Mouse (Mus musculus) right cerebral cortex, postnatal 14 days (tissue): ENCODE results near the gene Igf2bp1.

ENCODE experiments used
- DNase-seq: peaks from one replicate; pipeline ENCODE4 v3.0.0; 2022

Gene Igf2bp1

DNA sequence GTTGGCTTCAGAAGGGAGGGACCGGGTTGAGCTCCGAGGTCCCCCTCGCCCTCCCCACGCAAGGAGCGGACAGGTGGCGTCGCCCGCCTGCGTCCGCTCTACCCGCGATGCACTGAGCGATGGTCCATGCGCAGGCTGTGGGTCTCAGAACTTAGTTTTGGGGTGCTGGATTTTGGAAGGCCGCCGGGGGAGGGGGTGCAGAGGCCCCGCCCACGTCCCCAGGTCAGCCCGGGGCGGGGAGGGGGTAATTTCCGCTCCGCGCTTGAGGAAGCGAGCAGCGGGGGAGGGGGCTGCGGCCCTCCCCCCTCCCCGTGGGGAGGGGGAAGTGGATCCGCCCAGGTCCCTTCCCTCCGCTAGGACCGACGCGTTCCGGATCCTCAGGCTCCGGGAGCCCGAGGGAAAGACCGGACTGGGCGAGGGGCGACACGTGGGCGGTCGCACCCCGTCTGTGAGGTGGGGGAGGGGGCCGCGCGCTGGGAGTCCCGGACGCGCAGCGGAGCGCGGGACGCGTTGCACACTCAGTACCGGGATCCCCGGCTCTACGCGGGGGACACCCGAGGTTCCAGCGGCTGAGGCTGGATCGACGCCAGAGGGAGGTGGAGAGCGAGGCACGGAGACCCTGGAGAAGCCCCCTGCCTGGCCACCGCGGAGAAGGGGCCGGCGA lies 1.2 kb upstream of the Igf2bp1 start:
- DNase-seq: no peak

- no peak for DNase-seq
Measured at GRCm38 (mm10) chr11:96006367-96006851, 669 bp upstream of the Igf2bp1 start.

DNA sequence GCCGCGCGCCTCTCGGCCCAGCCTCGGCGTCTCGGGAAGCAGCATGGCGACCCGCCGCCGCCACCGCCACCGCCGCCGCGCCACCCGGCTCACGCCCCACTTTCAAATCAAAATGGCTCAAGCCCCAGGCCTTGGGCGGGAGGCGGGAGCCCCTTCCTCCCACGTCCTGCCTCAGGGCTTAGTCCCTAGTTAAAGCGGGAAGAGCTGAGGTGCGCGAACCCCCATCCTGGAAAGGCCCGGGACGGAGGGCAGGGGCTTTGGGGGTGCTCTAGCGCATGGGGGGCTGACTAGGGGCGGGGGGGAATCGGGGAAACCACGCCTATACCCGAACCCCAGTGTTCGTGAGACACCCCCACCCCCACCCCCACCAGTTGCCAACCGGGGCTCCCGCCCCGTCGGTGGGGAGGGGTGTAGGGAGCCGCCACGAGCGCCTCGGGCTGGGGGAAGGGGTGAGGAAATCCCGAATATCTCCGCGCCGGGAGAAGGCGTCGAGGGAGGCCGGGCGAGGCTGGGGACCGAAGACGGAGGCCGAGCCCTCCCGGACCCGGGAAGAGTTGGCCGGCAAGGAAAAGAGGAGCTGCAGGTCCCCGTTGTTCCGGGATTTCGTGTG lies 842 bp downstream of the Igf2bp1 start:
- no peak for DNase-seq

DNA sequence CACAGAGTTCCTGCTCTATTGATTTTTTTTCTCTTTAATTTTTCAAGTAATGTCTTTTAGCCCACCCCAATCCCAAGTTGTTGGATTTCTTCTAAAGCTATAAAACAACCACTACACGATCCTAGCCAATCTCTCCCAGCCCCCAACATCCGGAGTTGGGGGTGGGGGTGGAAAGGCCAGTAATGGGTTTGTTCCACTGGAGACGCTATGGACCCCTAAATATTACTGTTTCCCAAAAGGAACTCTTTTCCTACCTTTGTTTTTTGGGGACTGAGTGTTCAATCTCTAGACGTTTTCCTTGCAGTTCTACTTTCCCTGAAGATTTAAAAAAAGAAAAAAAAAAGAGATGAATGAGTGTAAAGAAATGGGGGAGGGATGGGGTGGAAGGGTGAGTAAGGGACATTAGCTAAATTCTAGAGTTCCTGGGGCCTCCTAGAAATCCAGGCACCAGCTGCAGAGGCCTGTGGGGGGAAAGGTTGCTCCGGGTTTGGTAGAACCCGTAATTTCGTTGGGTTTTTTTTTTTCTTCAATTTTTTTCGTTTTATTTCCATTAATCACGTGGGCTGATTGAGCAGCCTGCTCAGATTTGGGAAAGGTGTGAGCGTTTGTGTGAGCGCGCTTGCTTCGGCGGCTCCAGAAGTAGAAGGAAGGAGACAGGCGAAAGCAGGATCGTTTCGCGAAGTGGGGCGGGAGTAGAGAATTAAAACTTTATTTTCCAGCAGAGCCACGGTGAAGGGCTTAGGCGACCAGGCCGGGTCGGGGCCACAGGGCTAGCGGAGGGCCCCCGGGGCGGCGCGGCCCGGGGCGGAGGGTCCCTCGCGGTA lies 1.6 kb downstream of the Igf2bp1 start:
- DNase-seq: no peak

GRCm38 (mm10) chr11:96003100-96003900 lies 2.4 kb downstream of the Igf2bp1 start:
- no peak for DNase-seq

GRCm38 (mm10) chr11:95994151-95994550 lies 11.6 kb downstream of the Igf2bp1 start:
- no peak for DNase-seq

DNA sequence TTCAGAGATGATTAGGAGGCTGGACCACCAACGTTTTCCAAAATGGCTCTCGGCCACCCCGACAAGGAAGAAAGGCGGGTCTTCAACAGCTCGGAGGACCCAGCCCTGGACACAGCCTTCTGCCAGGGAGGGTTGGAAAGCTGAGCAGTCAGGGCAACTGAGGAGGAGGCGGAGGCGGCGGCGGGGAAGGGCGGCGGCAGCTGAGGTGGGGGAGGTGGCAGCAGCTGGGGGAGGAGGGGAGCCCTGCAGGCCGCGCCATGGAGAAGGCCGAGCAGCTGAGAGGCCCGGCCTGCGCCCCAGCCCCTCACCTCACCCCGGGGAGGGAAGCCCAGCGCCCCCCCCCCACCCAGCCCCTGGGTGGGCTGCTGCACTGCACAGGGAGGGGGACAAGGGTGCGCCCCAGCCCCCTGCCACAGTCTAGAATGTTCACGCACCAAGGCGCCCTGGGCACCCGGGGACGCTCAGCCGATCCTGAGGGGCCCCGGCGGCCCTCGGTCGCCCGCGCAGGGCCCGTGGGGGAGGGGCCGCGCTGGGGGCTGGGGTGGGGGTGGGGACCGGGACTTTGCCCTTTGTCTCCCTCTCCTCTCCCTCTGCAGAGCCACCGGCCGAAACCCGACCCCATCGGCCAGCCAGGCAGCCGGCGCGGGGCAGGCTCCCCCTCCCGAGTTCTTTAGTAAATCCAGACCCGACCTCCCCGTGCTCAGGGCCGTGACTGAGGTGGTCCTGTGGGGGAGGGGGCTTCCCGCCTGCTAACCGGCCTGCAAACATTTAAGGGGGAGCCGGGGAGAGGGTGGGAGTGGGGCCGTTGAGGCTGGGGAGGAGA lies 14.6 kb downstream of the Igf2bp1 start:
- peak; percentile 31 for DNase-seq

DNA sequence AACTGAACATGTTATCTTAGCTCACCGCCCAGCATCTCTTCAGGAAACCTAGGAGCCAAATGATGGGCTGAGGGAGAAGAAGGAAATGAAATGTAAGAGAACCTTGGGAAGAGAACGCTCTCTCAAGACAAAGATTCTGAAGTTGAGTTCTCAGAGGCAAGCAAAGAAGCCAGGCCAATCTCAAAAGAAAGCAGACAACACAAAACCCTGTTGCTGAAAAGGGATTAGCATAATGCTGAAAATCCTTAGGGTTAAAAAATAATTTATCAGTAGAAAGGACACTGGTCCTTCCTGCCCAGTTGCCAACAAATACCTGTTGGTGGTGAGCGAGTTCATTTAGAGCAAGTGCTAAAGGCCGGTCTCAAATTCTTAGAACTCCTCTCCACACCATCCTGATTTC lies 15.3 kb downstream of the Igf2bp1 start:
- no peak for DNase-seq

DNA sequence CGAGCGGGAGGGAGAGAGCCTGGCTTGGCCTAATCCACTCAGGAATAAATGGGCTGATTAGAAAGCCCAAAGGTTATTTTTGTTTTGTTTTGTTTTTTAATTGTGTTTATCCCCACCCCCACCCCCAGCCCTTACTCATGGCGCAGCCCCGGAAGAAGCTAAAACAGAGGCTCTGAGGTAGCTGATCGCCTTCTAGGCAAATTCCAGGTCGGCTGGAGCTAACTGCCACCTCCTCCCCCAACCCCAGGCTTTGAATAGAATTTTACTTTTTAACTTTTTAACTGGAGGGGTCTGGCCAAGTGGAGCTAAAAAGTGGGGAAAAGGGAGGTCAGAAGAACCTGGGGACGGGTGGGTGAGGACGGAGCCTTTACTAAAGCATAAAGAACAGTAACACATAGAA lies 15.9 kb downstream of the Igf2bp1 start:
- no peak for DNase-seq

- DNase-seq: peak; percentile 41
Measured at GRCm38 (mm10) chr11:95988533-95988932, 17.2 kb downstream of the Igf2bp1 start.

GRCm38 (mm10) chr11:95987854-95988447 lies 17.8 kb downstream of the Igf2bp1 start:
- no peak for DNase-seq

GRCm38 (mm10) chr11:95982475-95982874 lies 23.3 kb downstream of the Igf2bp1 start:
- DNase-seq: no peak

DNA sequence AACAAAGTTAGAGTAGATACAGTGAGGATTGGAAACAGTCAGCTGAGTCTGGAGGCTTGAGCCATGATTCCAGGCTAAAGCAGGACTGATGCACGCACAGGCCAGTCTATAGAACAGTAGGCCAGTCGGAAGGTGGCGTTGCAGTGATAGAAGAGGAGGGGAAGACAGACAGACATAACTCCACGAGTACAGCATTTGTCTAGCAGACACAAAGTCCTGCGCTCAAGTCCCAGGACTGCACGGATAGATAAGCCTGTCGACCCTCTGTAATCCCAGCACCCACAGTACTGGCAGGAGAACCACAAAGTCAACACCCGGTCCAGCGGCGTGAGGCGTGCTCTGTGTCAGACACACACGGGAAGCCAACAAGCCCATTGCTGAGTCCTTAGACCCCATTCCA lies 23.9 kb downstream of the Igf2bp1 start:
- DNase-seq: no peak

GRCm38 (mm10) chr11:95980762-95981418 lies 24.9 kb downstream of the Igf2bp1 start:
- peak; percentile 29 for DNase-seq

- DNase-seq: no peak
Measured at GRCm38 (mm10) chr11:95978487-95978886, 27.3 kb downstream of the Igf2bp1 start.

GRCm38 (mm10) chr11:95976290-95976689 lies 29.4 kb downstream of the Igf2bp1 start:
- no peak for DNase-seq

- no peak for DNase-seq
Measured at GRCm38 (mm10) chr11:95975694-95976093, 30.0 kb downstream of the Igf2bp1 start.

DNA sequence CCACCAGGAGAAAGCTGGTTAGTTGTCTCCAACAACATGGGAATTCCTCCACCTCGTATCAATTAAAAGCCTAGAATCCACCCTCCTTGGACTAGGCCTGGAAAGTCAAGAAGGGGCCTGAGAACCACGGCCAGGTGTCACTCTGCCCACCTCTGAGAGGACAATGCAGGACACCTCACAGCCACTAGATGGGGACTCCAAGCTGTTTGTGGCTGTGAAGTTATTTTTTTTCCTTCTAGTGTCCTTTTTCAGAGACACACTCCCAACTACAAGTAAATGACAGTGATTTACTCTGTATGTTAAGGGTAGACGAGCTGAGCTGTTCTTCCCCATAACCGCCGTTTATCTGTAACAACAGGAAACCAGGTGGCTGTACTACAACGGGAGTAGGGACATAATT lies 32.6 kb downstream of the Igf2bp1 start:
- no peak for DNase-seq

GRCm38 (mm10) chr11:95963304-95963703 lies 42.4 kb downstream of the Igf2bp1 start:
- no peak for DNase-seq

- no peak for DNase-seq
Measured at GRCm38 (mm10) chr11:95959152-95959551, 46.6 kb downstream of the Igf2bp1 start.

DNA sequence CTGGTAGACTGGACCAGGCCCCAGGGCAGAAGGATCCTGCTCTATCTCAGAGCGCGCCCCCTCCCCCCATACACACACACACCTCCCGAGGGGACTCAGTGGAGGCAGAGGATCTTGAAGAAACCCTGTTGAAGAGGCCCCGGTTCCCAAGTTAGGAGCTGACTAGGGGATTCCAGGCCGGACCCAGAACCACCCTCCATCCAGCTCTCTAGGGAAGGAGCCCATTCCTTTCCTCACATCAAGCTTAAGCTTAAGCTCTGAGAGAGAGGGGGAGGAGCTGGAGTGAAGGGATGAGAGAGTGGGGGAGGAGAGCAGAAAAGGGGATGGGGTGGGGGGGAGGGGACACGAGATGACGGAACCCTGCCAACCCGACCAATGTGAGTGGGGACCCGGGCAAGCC lies 47.5 kb downstream of the Igf2bp1 start:
- DNase-seq: no peak
